Mouse (Mus musculus): ENCODE measurements around the gene Mllt10.

GRCm38 (mm10) chr2:18093858-18094257 is 38.8 kb downstream of the Mllt10 start:
- TF ChIP-seq HCFC1 (IDR thresholded peaks at IDR 0.05; ENCODE audit: low read depth, low read length): no peak
- TF ChIP-seq CTCF (IDR thresholded peaks at IDR 0.05 in 2 of 3, conservative IDR thresholded peaks at IDR 0.05 in 1 of 3; ENCODE audit: control insufficient read depth in 1 of 3, insufficient read depth in 1 of 3, low read depth in 2 of 3, low read length in 3 of 3, poor library complexity in 1 of 3, severe bottlenecking in 1 of 3): no peak
- no peak for TF ChIP-seq EP300 (IDR thresholded peaks at IDR 0.05; ENCODE audit: low read depth in 1 of 2, low read length in 2 of 2)
- no peak for TF ChIP-seq POLR2A (IDR thresholded peaks at IDR 0.05; ENCODE audit: control insufficient read depth in 1 of 2, insufficient read depth in 1 of 2, low read depth in 1 of 2, low read length in 2 of 2, poor library complexity in 1 of 2)
- no peak for TF ChIP-seq ETS1 (IDR thresholded peaks at IDR 0.05; ENCODE audit: low read depth, low read length)
- TF ChIP-seq UBTF (IDR thresholded peaks at IDR 0.05; ENCODE audit: borderline replicate concordance, insufficient read depth, low read depth, low read length): no peak
- TF ChIP-seq KAT2A (conservative IDR thresholded peaks at IDR 0.05; ENCODE audit: low read depth, low read length): no peak
- no peak for TF ChIP-seq TBP (IDR thresholded peaks at IDR 0.05; ENCODE audit: low read depth, low read length)
- TF ChIP-seq GABPA (IDR thresholded peaks at IDR 0.05; ENCODE audit: low read depth, low read length): no peak
- TF ChIP-seq CHD1 (IDR thresholded peaks at IDR 0.05; ENCODE audit: low read depth, low read length): no peak
- TF ChIP-seq MAX (IDR thresholded peaks at IDR 0.05; ENCODE audit: low read length): no peak
- no peak for TF ChIP-seq ZC3H11A (IDR thresholded peaks at IDR 0.05; ENCODE audit: low read depth, low read length)
- no peak for TF ChIP-seq RAD21 (IDR thresholded peaks at IDR 0.05; ENCODE audit: low read depth, low read length)
- no peak for TF ChIP-seq CHD2 (IDR thresholded peaks at IDR 0.05; ENCODE audit: low read length)

Measured in MEL (cell line).